Mouse (Mus musculus): ENCODE data around the gene Rnf17. TPM values are rescaled to one million over a fixed set of nuclear protein-coding genes. Genes with fewer than 3 reads are reported as not detected.

Rnf17 gene
- total RNA-seq, 2 experiments from 2014 or later: 0.72 to 0.94 TPM

GRCm38 (mm10) chr14:56512084-56512483, 109.7 kb downstream of the Rnf17 start:
- DNase-seq: no peak

GRCm38 (mm10) chr14:56514775-56515174, 112.4 kb downstream of the Rnf17 start:
- no peak for DNase-seq

DNA sequence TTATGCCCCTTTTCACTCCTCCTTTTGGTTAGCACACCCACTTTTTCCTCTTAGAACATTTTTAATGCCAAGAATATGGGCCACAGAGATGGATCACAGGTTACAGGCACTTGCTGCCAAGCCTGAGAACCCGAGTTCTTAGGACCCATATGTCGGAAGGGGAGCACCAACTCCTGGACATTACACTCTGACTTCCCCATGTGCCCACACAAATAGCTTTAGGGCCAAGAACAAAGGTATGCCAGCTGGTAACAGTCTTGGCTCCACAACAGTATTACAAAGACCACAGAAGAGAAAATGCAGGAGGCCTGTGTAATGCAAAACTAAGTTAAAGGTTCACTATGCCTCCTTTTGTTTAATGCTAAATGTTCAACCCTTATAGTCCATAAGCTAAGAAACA, 128.4 kb downstream of the Rnf17 start:
- DNase-seq: no peak

DNA sequence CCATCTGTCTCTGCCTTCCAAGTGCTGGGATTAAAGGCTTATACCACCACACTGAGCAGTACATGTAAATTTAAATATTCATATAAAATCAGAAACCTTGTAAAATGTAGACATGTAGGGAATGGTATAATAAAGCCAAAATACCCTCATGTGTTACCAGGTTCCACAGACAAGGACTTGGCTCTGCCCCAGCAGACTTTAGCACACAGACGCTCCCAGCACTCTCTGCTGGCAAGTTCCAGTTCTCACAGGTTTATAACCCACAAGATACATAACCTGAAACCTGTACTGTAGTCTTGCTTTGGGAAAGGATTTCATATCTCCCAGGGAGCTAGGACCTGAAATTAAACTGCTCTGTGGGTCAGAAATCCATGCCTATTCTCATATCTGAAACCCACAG, 142.6 kb downstream of the Rnf17 start:
- no peak for DNase-seq

DNA sequence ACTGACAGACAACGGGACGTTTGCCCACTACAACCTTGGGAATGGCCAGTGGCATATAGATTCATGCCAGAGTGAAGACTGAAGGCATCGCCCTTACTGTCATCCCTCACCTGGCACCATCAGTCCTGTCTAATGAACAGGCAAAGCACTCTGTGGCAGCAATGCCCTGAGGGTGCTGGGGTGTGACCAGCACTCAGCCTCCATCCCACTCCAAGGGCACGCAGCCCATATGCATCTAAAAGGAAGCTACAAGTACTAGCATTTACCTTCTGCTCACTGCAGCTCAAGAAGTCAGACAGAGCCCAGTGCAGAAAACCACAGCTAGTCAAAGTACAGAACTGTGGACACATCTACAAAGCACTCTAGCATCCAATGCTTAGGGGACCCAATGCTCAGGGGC, 143.1 kb downstream of the Rnf17 start:
- no peak for DNase-seq

- DNase-seq: no peak
Measured at GRCm38 (mm10) chr14:56550960-56551359, 148.6 kb downstream of the Rnf17 start.

DNA sequence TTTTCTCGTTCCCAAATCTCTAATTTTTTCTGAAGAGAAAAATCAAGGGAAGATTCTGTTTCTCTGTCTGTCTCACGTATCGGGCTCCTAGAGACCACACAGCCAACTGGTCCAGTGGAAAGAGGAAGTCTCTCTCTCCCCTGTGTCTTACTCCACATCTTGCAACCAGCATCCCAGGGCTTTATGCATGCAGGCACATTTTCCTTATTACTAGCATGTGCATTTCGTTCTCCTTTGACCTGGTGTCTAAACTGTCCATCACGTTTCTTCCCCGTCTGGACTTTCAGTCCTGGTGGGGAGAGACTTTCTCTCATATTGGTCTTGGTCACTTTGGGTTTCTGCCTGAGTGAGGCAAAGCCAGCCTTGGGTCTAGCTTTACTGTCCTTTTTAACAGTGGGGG, 150.5 kb downstream of the Rnf17 start:
- DNase-seq: no peak

DNA sequence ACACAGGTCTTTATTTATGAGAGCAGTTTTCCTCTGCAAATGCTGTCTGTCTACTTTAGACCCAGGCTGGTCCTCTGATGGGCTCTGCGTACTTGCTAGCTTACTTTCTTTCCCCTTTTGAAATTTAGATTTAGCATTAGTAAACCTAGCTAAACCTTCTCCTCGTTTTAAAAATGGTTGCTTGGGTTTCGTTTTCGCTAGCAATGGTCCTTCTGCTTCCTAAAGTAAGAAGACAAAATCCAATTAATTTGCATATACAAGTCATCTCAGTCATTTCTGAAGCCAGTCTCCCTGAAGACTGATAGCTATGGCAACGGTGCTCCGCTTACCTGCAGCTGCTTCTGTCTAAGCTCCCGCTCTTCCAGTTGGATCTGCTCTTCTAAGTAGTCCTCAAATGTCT, 150.9 kb downstream of the Rnf17 start:
- no peak for DNase-seq

- DNase-seq: no peak
Measured at GRCm38 (mm10) chr14:56554716-56555115, 152.3 kb downstream of the Rnf17 start.

DNA sequence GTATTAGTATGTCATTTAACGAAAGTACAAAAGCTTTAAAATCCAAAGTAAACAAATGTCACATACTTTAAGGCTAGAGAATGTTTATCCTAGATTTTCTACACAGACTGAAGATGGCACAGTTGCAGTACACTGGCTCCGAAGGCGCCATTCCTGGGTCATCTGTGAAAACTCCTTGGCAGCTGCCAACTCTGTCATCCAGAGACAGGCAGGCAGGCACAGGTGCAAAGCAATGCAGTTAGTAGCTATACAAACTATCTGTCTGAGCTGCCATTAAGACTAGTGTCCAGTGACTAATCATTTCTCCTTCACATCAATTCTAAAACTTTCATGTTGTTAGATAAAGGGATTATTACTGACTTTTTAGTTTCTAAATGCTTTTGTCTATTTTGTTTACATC, 156.8 kb downstream of the Rnf17 start:
- no peak for DNase-seq

DNA sequence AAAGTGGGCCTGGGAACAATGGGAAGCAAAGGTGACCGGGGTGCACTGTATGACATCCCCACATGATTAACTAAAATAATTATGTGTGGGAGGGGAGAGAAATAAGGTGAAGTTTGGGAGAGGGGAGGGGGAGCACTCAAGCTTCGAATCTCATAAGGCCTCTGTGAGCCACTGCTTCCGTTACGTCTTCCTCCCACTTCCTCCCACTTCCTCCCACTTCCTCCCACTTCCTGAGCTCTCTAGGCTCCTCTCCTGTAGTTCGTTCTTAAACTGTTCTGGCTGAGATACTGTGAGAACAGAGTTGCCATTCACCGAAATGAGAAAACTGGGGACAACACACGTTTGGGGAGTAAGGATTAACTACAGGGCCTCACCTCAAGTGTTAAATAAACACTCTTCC, 165.1 kb downstream of the Rnf17 start:
- DNase-seq: no peak

DNA sequence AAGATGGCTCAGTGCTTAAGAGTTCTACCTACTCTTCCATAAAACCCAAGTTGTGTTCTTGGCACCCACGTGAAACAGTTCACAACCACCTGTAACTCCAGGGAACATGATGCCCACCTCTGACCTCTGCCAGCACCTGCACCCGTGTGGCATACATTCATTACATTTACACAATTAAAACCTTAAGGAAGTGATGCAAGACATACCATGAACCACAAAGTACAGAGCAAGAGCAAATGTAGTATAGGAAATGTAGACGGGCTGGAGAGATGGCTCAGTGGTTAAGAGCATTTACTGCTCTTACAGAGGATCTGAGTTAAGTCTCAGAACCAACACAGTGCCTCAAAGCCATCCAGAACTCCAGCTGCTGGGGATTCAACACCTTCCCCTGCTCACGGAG, 166.7 kb downstream of the Rnf17 start:
- no peak for DNase-seq

DNA sequence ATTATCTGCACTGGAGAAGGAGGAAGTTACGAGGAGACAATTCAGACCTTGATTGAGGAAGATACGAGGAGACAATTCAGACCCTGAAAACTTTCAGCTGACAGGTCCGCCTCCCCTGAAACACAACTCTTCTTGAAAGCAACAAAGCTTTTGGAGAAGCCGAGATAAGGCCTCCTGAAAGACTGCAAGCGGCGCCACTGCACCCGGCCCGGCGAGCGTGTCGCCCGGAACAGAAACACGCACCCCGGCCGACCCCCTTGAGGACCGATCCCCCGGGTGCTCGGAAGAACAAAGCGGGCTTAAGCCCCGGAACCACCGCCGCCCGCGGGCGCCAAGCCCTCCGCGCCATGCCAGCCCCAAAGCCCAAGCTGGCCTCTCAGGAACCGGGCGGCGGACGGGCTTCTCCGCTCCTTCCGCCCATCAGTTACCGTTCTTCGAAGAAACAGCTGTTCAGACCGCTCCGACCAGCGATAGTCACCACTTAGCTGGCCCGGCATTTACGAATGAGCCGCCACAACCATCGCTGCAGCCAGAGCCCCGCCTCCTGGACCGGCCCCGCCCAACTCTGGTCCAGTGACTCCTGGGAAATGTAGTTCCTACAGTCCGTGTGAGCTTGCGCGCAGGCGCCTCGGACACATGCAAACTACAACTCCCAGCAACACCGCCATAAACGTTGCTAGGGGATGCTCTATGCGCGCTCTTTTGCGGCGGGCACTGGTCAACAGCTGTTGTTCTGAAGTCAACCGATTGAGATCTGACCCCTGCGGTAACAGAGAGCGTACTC, 169.1 kb downstream of the Rnf17 start:
- DNase-seq: peak; percentile 94 to 95

- no peak for DNase-seq
Measured at GRCm38 (mm10) chr14:56572546-56572945, 170.2 kb downstream of the Rnf17 start.

Other genes with a start within 250 kb of the Rnf17 start
- gene Gzmg, start 243.0 kb upstream of the Rnf17 start, total RNA-seq (2021): not detected
- not detected for gene Gzmn, start 228.0 kb upstream of the Rnf17 start, total RNA-seq (2021)
- gene Gzmf, start 191.2 kb upstream of the Rnf17 start, total RNA-seq (2021): not detected
- not detected for gene Gzmc, start 167.9 kb upstream of the Rnf17 start, total RNA-seq (2021)
- not detected for gene Gzmb, start 140.3 kb upstream of the Rnf17 start, total RNA-seq (2021)
- not detected for gene Atp12a, start 37.5 kb upstream of the Rnf17 start, total RNA-seq (2021)
- gene Cenpj, start 172.8 kb downstream of the Rnf17 start, total RNA-seq (2021): 1 to 10 TPM; 3.2 to 3.6 TPM
- gene Parp4, start 173.0 kb downstream of the Rnf17 start, total RNA-seq (2021): 1 to 10 TPM; 4.3 to 5.1 TPM